Mouse (Mus musculus) heart, embryonic 12.5 days (tissue): ENCODE data around the gene Rnf145. TPM values are rescaled to one million over a fixed set of nuclear protein-coding genes. Genes with fewer than 3 reads are reported as not detected.
A peak's percentile ranks its signal among the peaks of the same experiment; 100 is the strongest.

Experiments used
- ATAC-seq: fragments of 200-750 bp; cut with Nextera tagmentation; 2 replicates; pipeline ENCODE4 v1.8.0; 2017; ENCODE audit warnings: moderate TSS enrichment, moderate library complexity; ENCODE audit not compliant: insufficient number of reproducible peaks, low FRiP score
- H3K27ac ChIP-seq: fragments of 300-500 bp; sonication (generic); 2 replicates; pipeline ENCODE4 v1.5.1; 2016; ENCODE audit warnings: mild to moderate bottlenecking, moderate library complexity; ENCODE audit not compliant: poor library complexity, severe bottlenecking
- H3K27me3 ChIP-seq: fragments of 300-500 bp; sonication (generic); replicated peaks from 2 replicates; pipeline ENCODE4 v1.6.1; 2016; ENCODE audit warnings: mild to moderate bottlenecking, moderate library complexity
- H3K36me3 ChIP-seq: fragments of 300-500 bp; sonication (generic); 2 replicates; pipeline ENCODE4 v1.6.1; 2016; ENCODE audit warnings: mild to moderate bottlenecking, moderate library complexity
- H3K4me1 ChIP-seq: fragments of 300-500 bp; sonication (generic); replicated peaks from 2 replicates; pipeline ENCODE4 v1.6.1; 2016; ENCODE audit warnings: mild to moderate bottlenecking
- H3K4me2 ChIP-seq: fragments of 300-500 bp; sonication (generic); 2 replicates; pipeline ENCODE4 v1.6.1; 2016; ENCODE audit warnings: mild to moderate bottlenecking, moderate library complexity
- H3K4me3 ChIP-seq: fragments of 300-500 bp; sonication (generic); 2 replicates; pipeline ENCODE4 v1.5.1; 2016; ENCODE audit warnings: mild to moderate bottlenecking
- H3K9ac ChIP-seq: fragments of 300-500 bp; sonication (generic); 2 replicates; pipeline ENCODE4 v1.6.1; 2016; ENCODE audit warnings: mild to moderate bottlenecking, moderate library complexity
- H3K9me3 ChIP-seq: fragments of 300-500 bp; sonication (generic); replicated peaks from 2 replicates; pipeline ENCODE4 v1.6.1; 2016; ENCODE audit warnings: mild to moderate bottlenecking, moderate library complexity
- WGBS: fragments of 180-500 bp; shearing (Covaris S2); methylation state at CpG from one replicate; pipeline ENCODE4 v1.1.7; 2016; 5-methylcytosine and 5-hydroxymethylcytosine counted together
- polyA plus RNA-seq: library from polyadenylated mRNA; unstranded; fragments of >200 nt; fragmentation: Nextera tagmentation; extraction: Ambion mirVana; gene quantifications from 2 replicates; pipeline ENCODE4 v1.2.1, GENCODE M21; 2016

Gene Rnf145
- polyA plus RNA-seq, 1 experiment from 2014 or later: 70.6 TPM

- H3K9me3 ChIP-seq: no peaks in the 10 kb centered on the region
- H3K4me3 ChIP-seq: no peak overlapping the region
- WGBS: 84% methylated on average over 3 of the region's 3 CpGs
- no peak overlapping the region for H3K4me2 ChIP-seq
- peaks cover 3% of the 10 kb centered on the region; the same call in 1 of the 2 replicates for H3K4me1 ChIP-seq
- no peaks in the 10 kb centered on the region for H3K27me3 ChIP-seq
- peaks cover 63% of the 10 kb centered on the region for H3K36me3 ChIP-seq
- no peak overlapping the region for H3K9ac ChIP-seq
- H3K27ac ChIP-seq: no peak overlapping the region
- ATAC-seq: no peak
Observed at GRCm38 (mm10) chr11:44538101-44538500, 19.3 kb downstream of the Rnf145 start.

GRCm38 (mm10) chr11:44538501-44539290 is 19.9 kb downstream of the Rnf145 start:
- Histone ChIP-seq H3K27ac (no peak overlapping the region), H3K9ac (no peak overlapping the region), H3K4me3 (no peak overlapping the region), H3K27me3 (no peaks in the 10 kb centered on the region), H3K9me3 (no peaks in the 10 kb centered on the region), H3K4me2 (no peak overlapping the region), H3K36me3 (peaks cover 60% of the 10 kb centered on the region), H3K4me1 (peaks cover 5% of the 10 kb centered on the region)
- 93% methylated on average over 10 of the region's 10 CpGs for WGBS
- ATAC-seq: no peak

GRCm38 (mm10) chr11:44539291-44539930 is 20.6 kb downstream of the Rnf145 start:
- peaks cover 61% of the 10 kb centered on the region for H3K36me3 ChIP-seq
- peaks cover 9% of the 10 kb centered on the region for H3K4me1 ChIP-seq
- H3K9me3 ChIP-seq: no peaks in the 10 kb centered on the region
- no peak overlapping the region for H3K9ac ChIP-seq
- H3K4me3 ChIP-seq: no peak overlapping the region
- no peak for ATAC-seq
- no peak overlapping the region for H3K4me2 ChIP-seq
- no peak overlapping the region for H3K27ac ChIP-seq
- WGBS: 81% methylated on average over 10 of the region's 10 CpGs
- no peaks in the 10 kb centered on the region for H3K27me3 ChIP-seq

- H3K4me3 ChIP-seq: no peak overlapping the region
- peaks cover 9% of the 10 kb centered on the region; the same call in 1 of the 2 replicates for H3K4me1 ChIP-seq
- H3K27ac ChIP-seq: no peak overlapping the region
- ATAC-seq: no peak
- H3K9me3 ChIP-seq: no peaks in the 10 kb centered on the region
- no peak overlapping the region for H3K4me2 ChIP-seq
- H3K9ac ChIP-seq: no peak overlapping the region
- peaks cover 68% of the 10 kb centered on the region for H3K36me3 ChIP-seq
- WGBS: 92% methylated on average over 9 of the region's 9 CpGs
- H3K27me3 ChIP-seq: no peaks in the 10 kb centered on the region
Observed at GRCm38 (mm10) chr11:44540243-44540642, 21.5 kb downstream of the Rnf145 start.

DNA sequence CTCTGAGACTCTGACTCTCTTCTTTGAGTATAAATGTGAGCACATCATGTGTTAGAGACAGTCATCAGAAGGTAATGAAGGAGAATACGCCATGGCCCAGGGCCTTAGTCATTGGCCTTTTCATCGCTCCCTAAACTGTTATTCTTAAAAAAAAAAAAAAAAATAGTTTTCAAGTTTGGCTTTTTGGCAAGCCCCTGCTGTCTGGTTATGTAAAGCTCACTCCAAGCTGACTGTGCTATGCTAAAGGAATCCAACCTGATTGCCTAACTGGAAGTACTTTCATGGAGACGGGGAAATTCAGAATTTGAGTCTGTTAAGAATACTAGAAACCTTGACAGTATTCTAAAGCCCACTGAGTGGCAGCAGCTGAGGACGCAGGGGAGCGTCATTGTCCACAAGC is 22.5 kb downstream of the Rnf145 start:
- Histone ChIP-seq H3K4me2 (no peak overlapping the region), H3K9me3 (no peaks in the 10 kb centered on the region), H3K36me3 (peaks cover 76% of the 10 kb centered on the region), H3K27me3 (no peaks in the 10 kb centered on the region), H3K4me1 (peaks cover 11% of the 10 kb centered on the region; the same call in 1 of the 2 replicates), H3K9ac (no peak overlapping the region), H3K27ac (no peak overlapping the region), H3K4me3 (no peak overlapping the region)
- 90% methylated on average over 5 of the region's 5 CpGs for WGBS
- ATAC-seq: no peak

GRCm38 (mm10) chr11:44541813-44542212 is 23.0 kb downstream of the Rnf145 start:
- ATAC-seq: no peak
- Histone ChIP-seq H3K36me3 (peaks cover 78% of the 10 kb centered on the region), H3K4me3 (no peak overlapping the region), H3K9ac (no peak overlapping the region), H3K27ac (no peak overlapping the region), H3K27me3 (no peaks in the 10 kb centered on the region), H3K4me1 (peaks cover 11% of the 10 kb centered on the region; the same call in 1 of the 2 replicates), H3K4me2 (no peak overlapping the region), H3K9me3 (no peaks in the 10 kb centered on the region)
- WGBS: 84% methylated on average over 4 of the region's 4 CpGs

- ATAC-seq: no peak
- H3K9ac ChIP-seq: no peak overlapping the region
- peaks cover 11% of the 10 kb centered on the region for H3K4me1 ChIP-seq
- no peaks in the 10 kb centered on the region for H3K9me3 ChIP-seq
- no peaks in the 10 kb centered on the region for H3K27me3 ChIP-seq
- no peak overlapping the region for H3K27ac ChIP-seq
- 71% methylated on average over 4 of the region's 5 CpGs for WGBS
- H3K4me3 ChIP-seq: no peak overlapping the region
- H3K36me3 ChIP-seq: peaks cover 78% of the 10 kb centered on the region
- H3K4me2 ChIP-seq: no peak overlapping the region
Observed at GRCm38 (mm10) chr11:44543593-44543992, 24.8 kb downstream of the Rnf145 start.

GRCm38 (mm10) chr11:44543996-44544395 is 25.2 kb downstream of the Rnf145 start:
- 79% methylated on average over 6 of the region's 6 CpGs for WGBS
- no peak overlapping the region for H3K4me2 ChIP-seq
- H3K4me3 ChIP-seq: no peak overlapping the region
- H3K36me3 ChIP-seq: peaks cover 78% of the 10 kb centered on the region
- H3K9me3 ChIP-seq: no peaks in the 10 kb centered on the region
- no peak overlapping the region for H3K9ac ChIP-seq
- no peak overlapping the region for H3K27ac ChIP-seq
- no peaks in the 10 kb centered on the region for H3K27me3 ChIP-seq
- ATAC-seq: no peak
- H3K4me1 ChIP-seq: peaks cover 11% of the 10 kb centered on the region

DNA sequence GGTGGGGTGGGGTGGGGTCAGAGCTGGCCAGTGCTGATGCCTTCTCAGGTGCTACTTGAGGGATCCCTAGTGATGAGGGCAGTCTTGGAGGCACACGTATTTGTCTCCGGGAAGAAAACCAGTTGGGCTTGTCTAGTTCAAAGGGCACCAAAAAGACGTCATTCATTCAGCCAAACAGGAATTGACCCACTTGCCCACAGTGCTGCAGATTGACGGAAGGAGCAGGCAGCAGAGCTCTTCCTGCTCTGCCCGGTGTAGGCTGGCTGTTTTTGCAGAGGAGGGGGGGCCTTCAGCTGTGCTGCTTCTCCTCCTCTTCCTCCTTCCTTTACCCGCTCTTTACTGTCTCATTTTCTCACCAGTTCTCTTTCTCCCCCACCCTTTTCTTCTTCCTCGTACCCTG is 26.4 kb downstream of the Rnf145 start:
- Histone ChIP-seq H3K9me3 (no peaks in the 10 kb centered on the region), H3K27ac (no peak overlapping the region), H3K4me1 (peaks cover 11% of the 10 kb centered on the region), H3K36me3 (peaks cover 78% of the 10 kb centered on the region), H3K4me2 (no peak overlapping the region), H3K4me3 (no peak overlapping the region), H3K9ac (no peak overlapping the region), H3K27me3 (no peaks in the 10 kb centered on the region)
- 57% methylated on average over 7 of the region's 7 CpGs for WGBS
- no peak for ATAC-seq

- Histone ChIP-seq H3K4me2 (no peak overlapping the region), H3K4me1 (peaks cover 11% of the 10 kb centered on the region), H3K4me3 (no peak overlapping the region), H3K9me3 (0 out of 2 replicates have a peak, but pooled peaks cover 3% of the 10 kb centered on the region), H3K27me3 (no peaks in the 10 kb centered on the region), H3K27ac (peak overlapping the region; percentile 45; the same call in 1 of the 2 replicates), H3K9ac (no peak overlapping the region), H3K36me3 (peaks cover 83% of the 10 kb centered on the region)
- ATAC-seq: peak; percentile 53; the same call in 1 of the 2 replicates
- 78% methylated on average over 8 of the region's 8 CpGs for WGBS
Observed at GRCm38 (mm10) chr11:44546250-44546649, 27.5 kb downstream of the Rnf145 start.

GRCm38 (mm10) chr11:44547651-44548196 is 29.0 kb downstream of the Rnf145 start:
- peaks cover 84% of the 10 kb centered on the region for H3K36me3 ChIP-seq
- peaks cover 11% of the 10 kb centered on the region for H3K4me1 ChIP-seq
- no peak overlapping the region for H3K9ac ChIP-seq
- ATAC-seq: no peak
- WGBS: 81% methylated on average over 8 of the region's 8 CpGs
- H3K4me2 ChIP-seq: no peak overlapping the region
- no peak overlapping the region for H3K4me3 ChIP-seq
- H3K27ac ChIP-seq: no peak overlapping the region
- H3K27me3 ChIP-seq: no peaks in the 10 kb centered on the region
- H3K9me3 ChIP-seq: 0 out of 2 replicates have a peak, but pooled peaks cover 3% of the 10 kb centered on the region
